Mouse (Mus musculus): ENCODE data around the gene Pacs2.
A peak's percentile ranks its signal among the peaks of the same experiment; 100 is the strongest.

Gene Pacs2

DNA sequence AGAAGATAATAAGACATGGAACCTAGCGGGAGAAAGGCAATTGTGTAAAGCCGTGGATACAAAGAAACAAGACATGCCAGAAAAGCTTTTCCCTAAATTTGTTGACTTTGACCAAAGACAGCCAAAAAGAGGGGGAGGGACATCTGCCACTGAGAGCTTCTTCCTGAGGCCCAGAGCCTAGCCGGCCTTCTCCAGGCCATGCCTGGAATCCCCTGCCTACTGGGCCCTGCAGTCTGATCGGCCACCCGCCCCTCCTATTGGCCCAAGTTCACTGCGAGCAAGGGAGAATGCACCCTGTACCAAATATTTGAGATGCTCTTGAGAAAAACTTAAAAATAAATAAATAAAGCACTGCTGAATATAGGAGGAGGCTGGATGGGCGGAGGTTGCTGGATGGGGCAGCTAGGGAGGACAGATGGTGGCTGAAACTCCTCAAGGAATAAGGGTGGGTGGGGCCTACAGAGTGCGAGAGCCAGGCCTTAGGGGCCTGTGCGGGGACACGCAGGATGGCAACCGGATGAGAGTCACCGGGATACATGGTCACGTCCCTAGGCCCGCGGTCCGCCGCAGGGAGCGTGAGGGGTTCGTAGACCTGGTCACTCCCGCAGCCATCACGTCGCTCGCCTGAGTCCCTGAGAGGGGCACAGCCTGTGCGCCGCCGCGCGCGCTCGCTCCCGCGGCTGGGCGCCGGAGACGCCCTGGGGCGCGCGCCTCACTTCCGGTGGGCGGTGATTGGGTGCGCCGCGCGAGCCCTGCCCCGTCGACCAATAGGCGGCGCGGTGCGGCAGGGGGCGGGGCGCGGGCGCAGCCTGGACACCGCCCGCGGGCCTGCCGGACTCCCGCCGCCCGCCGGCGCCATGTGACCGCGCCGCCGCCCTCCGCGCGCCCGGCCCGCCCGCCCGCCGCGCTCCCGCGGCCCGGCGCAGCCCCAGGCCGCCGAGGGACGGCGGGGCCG is at the start of gene Pacs2:
Gene Pacs2, plus strand, starts transcription at position 905 of the 955 bp plus-strand sequence.
- peak; percentile 93 for DNase-seq (ENCODE audit: low read depth, low spot score)

GRCm38 (mm10) chr12:112965783-112966182 is 48.5 kb upstream of the Pacs2 start:
- no peak for DNase-seq (ENCODE audit: low read depth, low spot score)

GRCm38 (mm10) chr12:112968943-112969342 is 45.4 kb upstream of the Pacs2 start:
- DNase-seq (ENCODE audit: low read depth, low spot score) = no peak

- no peak for DNase-seq (ENCODE audit: low read depth, low spot score)
These were observed 44.7 kb upstream of the Pacs2 start for GRCm38 (mm10) chr12:112969616-112970015.

DNA sequence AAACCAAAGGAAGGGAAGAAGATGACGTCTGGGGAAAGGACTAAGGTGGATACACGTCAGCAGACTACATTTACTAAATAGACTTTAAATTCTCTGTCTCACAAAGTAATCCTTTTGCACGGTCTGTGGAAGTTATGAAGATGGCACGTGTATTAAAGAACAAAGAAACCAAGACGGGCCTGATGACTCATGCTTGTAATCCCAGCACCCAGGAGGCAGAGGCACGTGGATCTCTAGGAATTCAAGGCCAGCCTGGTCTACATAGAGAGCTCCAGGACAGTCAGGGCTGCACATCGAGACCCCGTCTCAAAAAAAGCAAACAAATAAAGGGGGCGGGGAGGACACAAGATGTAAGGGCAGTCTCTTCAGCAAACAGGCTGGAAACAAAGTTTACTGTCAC is 39.6 kb upstream of the Pacs2 start:
- DNase-seq (ENCODE audit: low read depth, low spot score) = no peak

GRCm38 (mm10) chr12:112976371-112977073 is 37.8 kb upstream of the Pacs2 start, which contains the start of gene Btbd6:
Gene Btbd6, plus strand, starts transcription at chr12:112976482.
- peak; percentile 92 for DNase-seq (ENCODE audit: low read depth, low spot score)

GRCm38 (mm10) chr12:112977156-112977555 is 37.2 kb upstream of the Pacs2 start:
- DNase-seq (ENCODE audit: low read depth, low spot score) = no peak

DNA sequence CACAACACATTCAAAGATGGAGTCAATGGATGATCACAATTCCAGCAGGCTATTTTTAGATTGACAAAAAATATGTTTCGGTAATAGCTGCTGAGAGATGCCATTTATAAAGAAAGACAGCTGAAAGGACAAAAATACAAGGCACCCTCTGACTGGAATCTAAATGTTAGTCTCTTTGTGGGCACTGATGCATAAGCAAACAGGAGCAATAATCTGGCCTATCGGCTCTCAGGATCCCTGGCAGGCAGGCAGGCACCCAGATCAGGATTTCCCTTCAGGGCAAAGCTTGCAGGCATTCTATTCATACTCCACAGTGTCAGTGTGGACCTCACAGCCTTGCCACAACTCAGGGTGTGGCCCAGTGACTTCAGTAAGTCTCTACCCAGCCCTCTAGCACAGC is 32.3 kb upstream of the Pacs2 start:
- no peak for DNase-seq (ENCODE audit: low read depth, low spot score)

GRCm38 (mm10) chr12:112985346-112985745 is 29.0 kb upstream of the Pacs2 start:
- peak; percentile 38 for DNase-seq (ENCODE audit: low read depth, low spot score)

DNA sequence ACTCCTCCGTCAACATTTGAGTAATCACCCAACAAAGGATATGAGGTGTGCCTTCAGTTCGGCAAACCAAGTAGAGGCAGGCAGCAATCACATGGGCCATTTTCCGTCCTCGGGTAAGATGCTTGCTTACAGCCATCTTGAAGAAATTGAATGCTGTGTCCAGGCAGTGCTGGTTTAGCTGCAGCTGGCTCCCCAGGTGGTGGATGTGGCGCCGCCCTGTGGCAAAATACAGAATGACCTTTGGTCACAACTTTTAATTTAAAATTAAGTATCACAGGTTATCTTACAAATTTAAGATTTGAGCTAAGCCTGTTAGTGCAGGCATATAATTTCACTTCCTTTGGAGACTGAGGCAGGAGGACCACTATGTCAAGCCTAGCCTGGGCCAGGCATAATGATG is 26.4 kb upstream of the Pacs2 start:
- DNase-seq (ENCODE audit: low read depth, low spot score) = peak; percentile 33

- no peak for DNase-seq (ENCODE audit: low read depth, low spot score)
These were observed 23.5 kb upstream of the Pacs2 start for GRCm38 (mm10) chr12:112990706-112991405.

GRCm38 (mm10) chr12:112991444-112991843 is 22.9 kb upstream of the Pacs2 start:
- no peak for DNase-seq (ENCODE audit: low read depth, low spot score)

- DNase-seq (ENCODE audit: low read depth, low spot score) = no peak
These were observed 20.2 kb upstream of the Pacs2 start for GRCm38 (mm10) chr12:112994153-112994552.

DNA sequence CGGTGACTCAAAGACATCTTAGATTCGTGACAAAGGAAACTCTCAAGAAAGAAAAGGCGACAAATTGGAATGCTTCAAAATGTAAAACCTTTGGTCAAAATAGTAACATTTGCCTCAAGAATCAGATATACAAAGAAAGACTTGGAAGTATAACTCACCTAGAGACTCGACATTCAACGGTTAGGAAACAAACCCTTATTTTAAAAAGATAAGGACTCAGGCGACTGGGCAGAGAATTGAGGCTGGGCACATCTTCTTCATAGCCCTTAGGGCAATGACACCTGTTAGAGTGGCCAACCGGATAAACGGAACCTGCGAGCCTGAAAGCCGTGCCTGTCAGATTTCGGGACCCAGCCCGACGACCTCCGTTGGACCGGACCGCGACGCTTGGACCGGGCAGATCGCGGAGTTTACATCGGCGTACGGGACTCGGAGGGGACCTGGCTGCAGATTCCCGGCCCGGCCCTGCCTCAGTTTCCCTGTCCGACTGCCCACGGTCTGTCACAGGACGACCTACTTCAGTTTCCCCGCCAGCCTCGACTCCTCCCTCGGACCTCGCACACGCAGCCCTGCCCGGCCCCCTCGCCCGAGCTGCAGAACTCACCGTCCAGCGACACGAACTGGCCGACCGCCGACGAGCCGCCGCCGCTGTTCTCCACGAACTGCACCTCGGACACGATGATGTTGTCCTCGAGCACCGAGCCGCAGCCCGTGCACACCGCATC is 14.6 kb upstream of the Pacs2 start:
- peak; percentile 45 for DNase-seq (ENCODE audit: low read depth, low spot score)

DNA sequence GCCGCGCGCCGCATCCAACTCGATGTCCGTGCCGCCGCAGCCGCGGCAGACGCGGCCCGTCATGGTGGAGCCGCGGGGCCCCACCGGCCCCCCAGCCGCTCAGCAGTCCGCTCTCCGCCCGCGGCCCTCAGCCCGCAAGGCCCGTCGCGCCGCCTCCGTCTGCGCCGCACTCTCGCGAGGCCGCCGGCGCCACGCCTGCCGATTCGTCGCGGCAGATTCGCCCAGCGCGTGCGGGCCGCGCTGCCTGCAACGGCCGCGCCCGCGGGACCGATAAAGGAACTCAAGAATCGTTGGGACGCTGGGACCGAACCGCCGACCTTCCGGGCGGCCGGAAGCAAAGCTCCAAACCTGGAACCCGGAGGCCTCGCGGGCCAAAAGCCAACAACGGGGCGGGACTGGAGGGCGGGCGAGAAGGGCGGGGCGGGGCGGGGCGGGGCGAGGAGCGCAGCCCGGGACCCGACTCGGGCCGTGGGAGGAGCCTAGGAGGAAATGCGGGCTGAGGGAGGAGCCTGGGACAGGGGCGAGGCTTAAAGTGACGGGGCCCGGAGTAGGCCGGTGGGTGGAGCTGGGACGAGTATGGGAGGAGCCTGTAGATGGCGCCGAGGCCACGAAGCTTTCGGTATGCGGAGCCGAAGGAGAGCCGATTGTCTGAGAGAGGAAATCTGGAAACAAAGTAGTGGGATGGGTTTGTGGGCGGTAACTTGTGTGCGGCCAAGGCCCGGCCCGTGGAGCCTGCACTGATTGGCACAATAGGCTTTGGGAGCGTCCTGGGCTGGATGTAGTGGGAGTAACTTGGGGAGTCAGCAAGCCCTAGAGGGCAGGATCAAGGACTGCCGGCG is 13.8 kb upstream of the Pacs2 start, which contains the start of gene Brf1:
Gene Brf1, minus strand, starts transcription at position 411 of the 839 bp plus-strand sequence.
- peak; percentile 97 for DNase-seq (ENCODE audit: low read depth, low spot score)

DNA sequence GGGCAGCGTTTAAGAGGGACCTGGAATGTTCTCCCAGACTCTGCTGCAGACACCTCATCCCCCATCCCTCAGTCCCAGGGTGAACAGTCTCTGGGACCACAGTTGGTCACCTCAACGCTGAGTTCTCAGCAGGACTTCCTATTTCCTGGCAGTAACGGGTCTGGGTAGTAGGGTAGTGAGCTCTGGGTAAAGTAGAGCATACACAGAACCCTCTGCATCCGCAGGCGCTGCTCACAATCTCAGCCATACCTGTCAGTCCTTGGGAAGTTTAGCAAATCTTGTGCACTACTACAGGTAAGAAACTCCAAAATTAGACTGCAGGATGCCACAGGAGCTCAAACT is 13.2 kb upstream of the Pacs2 start:
- DNase-seq (ENCODE audit: low read depth, low spot score) = no peak

GRCm38 (mm10) chr12:113002667-113003066 is 11.6 kb upstream of the Pacs2 start:
- peak; percentile 42 for DNase-seq (ENCODE audit: low read depth, low spot score)

- no peak for DNase-seq (ENCODE audit: low read depth, low spot score)
These were observed 10.3 kb upstream of the Pacs2 start for GRCm38 (mm10) chr12:113004011-113004410.

DNA sequence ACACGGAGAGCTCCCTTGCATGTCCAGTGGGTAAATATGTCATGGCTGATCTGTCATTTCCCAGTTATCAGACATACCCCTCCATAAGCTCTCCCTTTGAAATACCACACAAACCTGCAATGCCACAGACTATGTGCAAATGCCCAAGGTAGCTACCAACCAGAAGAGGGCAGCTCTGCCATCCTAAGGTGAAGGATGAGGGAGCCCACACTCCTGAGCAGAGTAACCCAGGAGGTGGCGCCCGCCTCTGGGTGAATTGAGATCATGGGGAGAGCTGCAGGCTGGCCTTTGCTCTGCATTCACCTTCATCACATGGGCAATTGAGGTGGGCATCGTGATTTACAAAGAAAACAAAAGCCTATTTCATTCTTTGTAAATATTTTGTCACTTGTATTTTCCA is 9.3 kb upstream of the Pacs2 start:
- DNase-seq (ENCODE audit: low read depth, low spot score) = peak; percentile 77

- DNase-seq (ENCODE audit: low read depth, low spot score) = no peak
These were observed 2.5 kb upstream of the Pacs2 start for GRCm38 (mm10) chr12:113011702-113012360.

Data from A20 (cell line).